Mouse (Mus musculus) myocyte (in vitro differentiated cells): ENCODE data around the gene Rgs6. TPM values are rescaled to one million over a fixed set of nuclear protein-coding genes. Genes with fewer than 3 reads are reported as not detected.

Experiments
- H3K27me3 ChIP-seq: one replicate; pipeline ENCODE4 v1.6.1; 2011; ENCODE audit not compliant: control insufficient read depth, insufficient read depth, insufficient read length
- H3K36me3 ChIP-seq: one replicate; pipeline ENCODE4 v1.6.1; 2011; ENCODE audit not compliant: control insufficient read depth, insufficient read depth
- H3K4me2 ChIP-seq: one replicate; pipeline ENCODE4 v1.6.1; 2011; ENCODE audit warnings: low read depth, control low read depth
- H3K4me3 ChIP-seq: one replicate; pipeline ENCODE4 v1.5.1; 2011; ENCODE audit warnings: mild to moderate bottlenecking, control low read depth, moderate library complexity
- H3K79me2 ChIP-seq: one replicate; pipeline ENCODE4 v1.6.1; 2011; ENCODE audit not compliant: control insufficient read depth, insufficient read depth
- H3ac ChIP-seq: one replicate; pipeline ENCODE4 v1.6.1; 2011; ENCODE audit not compliant: control insufficient read depth, insufficient read length
- CEBPB ChIP-seq: IDR thresholded peaks from 2 replicates; pipeline ENCODE4 v1.6.1; 2011; ENCODE audit warnings: mild to moderate bottlenecking, moderate library complexity; ENCODE audit not compliant: poor library complexity, insufficient read depth, severe bottlenecking
- E2F4 ChIP-seq: IDR thresholded peaks from one replicate; pipeline ENCODE4 v1.6.1; 2011; ENCODE audit warnings: mild to moderate bottlenecking, control low read depth, moderate library complexity; ENCODE audit not compliant: insufficient read depth
- MAX ChIP-seq: IDR thresholded peaks from one replicate; pipeline ENCODE4 v1.6.1; 2011; ENCODE audit warnings: low read depth, mild to moderate bottlenecking, control low read depth
- MYOD1 ChIP-seq, 3 experiments: IDR thresholded peaks; one replicate each; pipeline ENCODE4 v1.6.1; 2011; ENCODE audit warnings: control low read depth in 2 of 3, low read depth in 2 of 3, mild to moderate bottlenecking in 2 of 3, moderate library complexity in 1 of 3; ENCODE audit not compliant: insufficient read length in 2 of 3, control insufficient read depth in 1 of 3
- MYOG ChIP-seq, 3 experiments: IDR thresholded peaks; one replicate each; pipeline ENCODE4 v1.6.1; 2011; ENCODE audit warnings: control low read depth in 2 of 3, low read depth in 2 of 3, mild to moderate bottlenecking in 2 of 3; ENCODE audit not compliant: insufficient read length in 2 of 3, control insufficient read depth in 1 of 3, insufficient read depth in 1 of 3
- POLR2A ChIP-seq: IDR thresholded peaks from one replicate; pipeline ENCODE4 v1.6.1; 2011; ENCODE audit warnings: low read depth, mild to moderate bottlenecking, control low read depth, moderate library complexity; ENCODE audit not compliant: insufficient read length
- POLR2AphosphoS2 ChIP-seq: IDR thresholded peaks from one replicate; pipeline ENCODE4 v1.6.1; 2011; ENCODE audit warnings: low read depth, control low read depth; ENCODE audit not compliant: insufficient read length
- REST ChIP-seq: IDR thresholded peaks from one replicate; pipeline ENCODE4 v1.6.1; 2011; ENCODE audit warnings: mild to moderate bottlenecking, control low read depth, moderate library complexity; ENCODE audit not compliant: insufficient read depth, insufficient read length
- SRF ChIP-seq: IDR thresholded peaks from one replicate; pipeline ENCODE4 v1.6.1; 2011; ENCODE audit warnings: low read depth; ENCODE audit not compliant: control insufficient read depth, insufficient read length
- TCF12 ChIP-seq: IDR thresholded peaks from one replicate; pipeline ENCODE4 v1.6.1; 2011; ENCODE audit warnings: mild to moderate bottlenecking, control low read depth; ENCODE audit not compliant: poor library complexity, insufficient read depth, severe bottlenecking
- TCF3 ChIP-seq: IDR thresholded peaks from one replicate; pipeline ENCODE4 v1.6.1; 2011; ENCODE audit warnings: low read depth, control low read depth; ENCODE audit not compliant: insufficient read length
- USF1 ChIP-seq: IDR thresholded peaks from one replicate; pipeline ENCODE4 v1.6.1; 2011; ENCODE audit warnings: low read depth, mild to moderate bottlenecking, control low read depth, moderate library complexity
- polyA plus RNA-seq: library from polyadenylated mRNA; unstranded; fragments of >200 nt; fragmentation: generic; extraction: Trizol; gene quantifications from one replicate; pipeline ENCODE4 v1.2.1, GENCODE M21; 2012; ENCODE audit warnings: missing spikeins

The Rgs6 gene
- polyA plus RNA-seq, 1 experiment = not detected

GRCm38 (mm10) chr12:82754501-82754900 is 166.4 kb downstream of the Rgs6 start:
- Histone ChIP-seq H3ac (no peak overlapping the region), H3K4me3 (no peak overlapping the region), H3K79me2 (no peaks in the 10 kb centered on the region), H3K27me3 (no peaks in the 10 kb centered on the region), H3K4me2 (no peak overlapping the region), H3K36me3 (no peaks in the 10 kb centered on the region)
- TF ChIP-seq TCF3 (no peak), POLR2A (no peak), MYOD1 (IDR thresholded peaks at IDR 0.05; ENCODE audit: control insufficient read depth in 1 of 3, insufficient read length in 2 of 3, low read depth in 2 of 3) (no peak), MYOG (IDR thresholded peaks at IDR 0.05; ENCODE audit: control insufficient read depth in 1 of 3, insufficient read depth in 1 of 3, insufficient read length in 2 of 3, low read depth in 2 of 3) (no peak), REST (no peak), MAX (no peak), USF1 (no peak), TCF12 (no peak), E2F4 (no peak), POLR2AphosphoS2 (no peak), SRF (no peak), CEBPB (no peak)

- H3K36me3 ChIP-seq = no peaks in the 10 kb centered on the region
- no peak overlapping the region for H3ac ChIP-seq
- H3K4me2 ChIP-seq = no peak overlapping the region
- no peaks in the 10 kb centered on the region for H3K79me2 ChIP-seq
- H3K27me3 ChIP-seq = no peaks in the 10 kb centered on the region
- no peak overlapping the region for H3K4me3 ChIP-seq
- TF ChIP-seq POLR2A (no peak), CEBPB (no peak), MYOG (IDR thresholded peaks at IDR 0.05; ENCODE audit: control insufficient read depth in 1 of 3, insufficient read depth in 1 of 3, insufficient read length in 2 of 3, low read depth in 2 of 3) (no peak), POLR2AphosphoS2 (no peak), MYOD1 (IDR thresholded peaks at IDR 0.05; ENCODE audit: control insufficient read depth in 1 of 3, insufficient read length in 2 of 3, low read depth in 2 of 3) (no peak), SRF (no peak), USF1 (no peak), TCF3 (no peak), REST (no peak), MAX (no peak), E2F4 (no peak), TCF12 (no peak)
These were observed 168.7 kb downstream of the Rgs6 start for GRCm38 (mm10) chr12:82756756-82757155.

DNA sequence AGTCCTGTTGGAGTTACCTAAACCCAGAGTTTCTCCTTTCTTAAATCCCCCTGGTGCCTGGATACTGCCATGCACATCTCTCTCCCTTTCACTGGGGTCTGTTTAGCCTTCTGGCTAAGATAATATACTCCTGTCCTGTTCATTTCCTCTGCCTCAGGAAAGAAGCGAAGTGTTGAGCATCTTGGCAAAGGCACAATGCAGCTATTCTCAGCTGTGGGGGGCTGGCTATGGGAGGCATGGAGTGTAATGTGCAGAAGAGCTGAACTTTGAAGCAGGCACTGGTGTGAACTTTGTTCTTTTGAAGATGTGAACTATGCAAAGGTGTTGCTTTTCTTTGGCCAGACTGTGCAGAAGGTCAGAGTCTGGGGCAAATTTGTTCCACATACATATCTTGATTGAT is 169.3 kb downstream of the Rgs6 start:
- no peak for TF ChIP-seq POLR2AphosphoS2
- TF ChIP-seq USF1 = no peak
- no peak for TF ChIP-seq MYOG (IDR thresholded peaks at IDR 0.05; ENCODE audit: control insufficient read depth in 1 of 3, insufficient read depth in 1 of 3, insufficient read length in 2 of 3, low read depth in 2 of 3)
- TF ChIP-seq CEBPB = no peak
- TF ChIP-seq TCF12 = no peak
- TF ChIP-seq MAX = no peak
- TF ChIP-seq POLR2A = no peak
- no peak for TF ChIP-seq REST
- TF ChIP-seq SRF = no peak
- no peak for TF ChIP-seq TCF3
- TF ChIP-seq E2F4 = no peak
- TF ChIP-seq MYOD1 (IDR thresholded peaks at IDR 0.05; ENCODE audit: control insufficient read depth in 1 of 3, insufficient read length in 2 of 3, low read depth in 2 of 3) = no peak
- H3K79me2 ChIP-seq = no peaks in the 10 kb centered on the region
- no peak overlapping the region for H3K4me2 ChIP-seq

GRCm38 (mm10) chr12:82762046-82762445 is 174.0 kb downstream of the Rgs6 start:
- TF ChIP-seq CEBPB (no peak), USF1 (no peak), REST (no peak), POLR2AphosphoS2 (no peak), TCF12 (no peak), MYOD1 (IDR thresholded peaks at IDR 0.05; ENCODE audit: control insufficient read depth in 1 of 3, insufficient read length in 2 of 3, low read depth in 2 of 3) (no peak), TCF3 (no peak), MAX (no peak), MYOG (IDR thresholded peaks at IDR 0.05; ENCODE audit: control insufficient read depth in 1 of 3, insufficient read depth in 1 of 3, insufficient read length in 2 of 3, low read depth in 2 of 3) (no peak), E2F4 (no peak), SRF (no peak), POLR2A (no peak)
- no peaks in the 10 kb centered on the region for H3K79me2 ChIP-seq
- no peak overlapping the region for H3K4me2 ChIP-seq
- H3K36me3 ChIP-seq = no peaks in the 10 kb centered on the region
- H3K4me3 ChIP-seq = no peak overlapping the region
- no peak overlapping the region for H3ac ChIP-seq
- no peaks in the 10 kb centered on the region for H3K27me3 ChIP-seq

More for the DNA sequence above, 169.3 kb downstream of the Rgs6 start:
- H3K27me3 ChIP-seq = no peaks in the 10 kb centered on the region
- no peaks in the 10 kb centered on the region for H3K36me3 ChIP-seq
- H3K4me3 ChIP-seq = no peak overlapping the region
- H3ac ChIP-seq = no peak overlapping the region
